Mouse (Mus musculus) lung, adult 2 months (tissue): ENCODE measurements at regions not wholly inside any gene's neighbourhood (a gene's known extent, or its start where the extent isn't known, plus 50 kb on each side); places are given as distances from the start of the nearest gene placed in this dataset.
A peak's percentile ranks its signal among the peaks of the same experiment; 100 is the strongest.

Experiments
- DNase-seq: peaks from one replicate; pipeline ENCODE4 v3.0.0; 2022
- H3K4me1 ChIP-seq: fragments of 200-500 bp; 2 replicates; pipeline ENCODE4 v1.6.1; 2011; ENCODE audit warnings: low read length; ENCODE audit not compliant: control insufficient read depth, insufficient read depth
- H3K4me3 ChIP-seq: fragments of 200-500 bp; replicated peaks from 2 replicates; pipeline ENCODE3; 2011; ENCODE audit warnings: low read depth, mild to moderate bottlenecking, control low read depth, low read length; ENCODE audit errors: extremely low read depth
- CTCF ChIP-seq: fragments of 200-500 bp; IDR thresholded peaks from 2 replicates; pipeline ENCODE4 v1.5.1; 2011; ENCODE audit warnings: mild to moderate bottlenecking, low read length, control low read depth; ENCODE audit not compliant: insufficient read depth
- POLR2A ChIP-seq: fragments of 200-500 bp; IDR thresholded peaks from 2 replicates; pipeline ENCODE4 v1.6.1; 2011; ENCODE audit warnings: low read depth, mild to moderate bottlenecking, control low read depth, low read length, borderline replicate concordance; ENCODE audit errors: extremely low read depth
- WGBS: fragments of 180-500 bp; shearing (Covaris S2); methylation state at CpG from one replicate; pipeline ENCODE4 v1.1.7; 2018; 5-methylcytosine and 5-hydroxymethylcytosine counted together

DNA sequence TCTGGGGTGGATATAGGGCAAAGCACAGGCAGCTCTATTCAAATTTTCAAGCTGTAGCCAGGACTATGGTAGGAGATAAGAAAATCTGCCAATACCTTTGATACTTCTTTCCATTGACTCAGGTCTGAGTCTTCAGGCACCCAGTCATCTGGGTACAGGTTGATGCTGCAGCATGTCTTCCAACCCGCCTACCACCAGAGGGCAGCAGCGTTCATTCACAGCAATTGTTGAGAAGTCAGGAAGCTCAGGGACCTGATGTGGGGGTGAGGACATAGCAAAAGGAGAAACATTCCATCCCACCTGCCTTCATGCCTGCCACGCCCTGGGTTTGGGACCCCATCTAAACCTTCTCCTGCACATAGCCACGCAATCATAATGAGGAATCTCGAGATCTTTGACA is 118.2 kb upstream of the Gm21876 start:
- Histone ChIP-seq H3K4me1 (no peaks in the 10 kb centered on the region), H3K4me3 (no peak overlapping the region)
- TF ChIP-seq CTCF (peak; percentile 55), POLR2A (no peak)
- peak; percentile 12 for DNase-seq
- WGBS = 20% methylated on average over 5 of the region's 5 CpGs

DNA sequence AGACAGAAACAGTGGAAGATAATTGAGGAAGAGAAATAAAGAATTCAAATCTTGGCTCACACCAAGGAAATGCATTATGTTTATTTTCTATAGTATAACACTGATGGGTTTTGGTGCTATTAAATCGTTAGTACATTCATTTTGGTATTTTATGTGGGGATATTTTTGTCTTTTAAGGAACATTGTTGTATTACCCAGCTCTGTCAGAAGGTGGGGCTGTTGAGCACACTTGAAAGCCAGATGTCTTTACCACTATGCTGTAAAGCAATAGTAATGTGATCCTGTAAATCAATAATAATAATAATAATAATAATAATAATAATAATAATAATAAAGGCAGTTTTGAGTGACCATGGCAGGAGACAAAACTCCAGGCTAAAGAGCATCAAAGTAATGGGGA is 120.0 kb upstream of the Gm21876 start:
- H3K4me1 ChIP-seq = no peaks in the 10 kb centered on the region
- H3K4me3 ChIP-seq = no peak overlapping the region
- TF ChIP-seq POLR2A = no peak
- WGBS = 26% methylated on average over 1 of the region's 1 CpGs
- no peak for DNase-seq

DNA sequence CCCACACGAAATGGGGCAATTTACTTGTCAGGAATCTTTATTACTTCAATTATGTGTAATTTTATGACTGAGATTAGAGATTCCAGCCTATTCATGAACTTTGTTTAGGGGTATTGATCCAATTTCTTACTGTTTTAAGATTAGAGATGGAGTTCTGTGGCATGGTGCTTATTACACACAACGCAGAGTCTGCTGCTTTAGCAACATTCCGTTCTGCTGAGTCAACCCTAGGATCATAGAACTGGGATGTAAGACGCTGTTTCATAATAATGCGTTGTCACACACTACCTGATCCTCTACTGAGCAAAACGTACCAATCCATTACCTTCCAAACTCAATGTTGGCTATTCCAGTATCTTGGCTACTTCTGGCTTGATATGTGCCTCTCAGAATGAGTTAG is 121.9 kb upstream of the Gm21876 start:
- 65% methylated on average over 6 of the region's 6 CpGs for WGBS
- DNase-seq = no peak
- H3K4me3 ChIP-seq = no peak overlapping the region
- no peak for TF ChIP-seq CTCF
- no peak for TF ChIP-seq POLR2A
- H3K4me1 ChIP-seq = no peaks in the 10 kb centered on the region

DNA sequence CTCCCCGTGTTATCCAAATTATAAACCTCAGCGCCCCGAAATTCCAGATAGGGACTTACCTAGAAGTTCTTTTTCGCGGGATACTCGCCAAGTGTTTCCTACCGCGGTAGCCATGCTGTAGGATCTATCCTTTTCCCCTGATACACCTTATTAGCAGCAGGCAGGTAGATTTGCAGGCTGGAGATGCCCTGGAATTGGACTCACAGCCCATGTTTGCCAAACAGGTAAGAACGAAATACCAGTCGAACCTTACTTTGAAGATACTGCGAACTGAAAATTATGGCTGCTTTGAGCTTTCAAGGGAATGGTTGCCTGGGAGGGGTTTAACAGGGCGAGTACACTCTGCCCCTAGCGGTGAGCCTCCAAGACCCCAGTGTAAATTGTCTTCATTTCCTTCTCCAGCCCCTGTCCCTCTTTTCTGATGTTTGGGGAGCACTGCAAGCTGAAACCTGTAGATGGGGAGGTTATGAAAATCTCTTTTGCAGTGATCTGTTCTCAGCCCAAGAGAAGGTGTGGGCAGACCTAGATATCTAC is 149.8 kb upstream of the Agtr2 start:
- TF ChIP-seq POLR2A = no peak
- TF ChIP-seq CTCF = no peak
- 43% methylated on average over 13 of the region's 13 CpGs for WGBS
- H3K4me3 ChIP-seq = peak overlapping the region; percentile 44
- no peaks in the 10 kb centered on the region for H3K4me1 ChIP-seq
- no peak for DNase-seq

DNA sequence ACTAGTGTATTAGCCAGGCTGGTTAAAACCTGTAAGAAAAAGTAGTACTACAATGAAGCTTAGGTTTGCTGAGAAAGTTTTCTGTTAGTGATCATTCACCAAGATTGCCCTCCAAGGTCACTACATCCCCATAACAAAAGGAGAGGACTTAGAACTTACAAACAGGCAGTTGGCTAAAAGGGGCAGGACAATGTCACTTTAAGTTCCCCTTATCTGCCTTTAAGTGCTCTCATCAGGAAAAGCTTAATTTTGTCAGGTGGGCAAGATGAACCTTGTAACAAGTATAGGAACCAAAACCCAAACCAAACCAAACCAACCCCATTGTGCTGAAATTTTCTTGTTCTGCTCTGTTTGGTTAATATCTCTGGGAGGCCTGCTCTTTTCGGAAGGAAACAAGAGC is 139.9 kb upstream of the Agtr2 start:
- 50% methylated on average over 1 of the region's 1 CpGs for WGBS
- TF ChIP-seq CTCF = no peak
- TF ChIP-seq POLR2A = no peak
- no peak for DNase-seq

DNA sequence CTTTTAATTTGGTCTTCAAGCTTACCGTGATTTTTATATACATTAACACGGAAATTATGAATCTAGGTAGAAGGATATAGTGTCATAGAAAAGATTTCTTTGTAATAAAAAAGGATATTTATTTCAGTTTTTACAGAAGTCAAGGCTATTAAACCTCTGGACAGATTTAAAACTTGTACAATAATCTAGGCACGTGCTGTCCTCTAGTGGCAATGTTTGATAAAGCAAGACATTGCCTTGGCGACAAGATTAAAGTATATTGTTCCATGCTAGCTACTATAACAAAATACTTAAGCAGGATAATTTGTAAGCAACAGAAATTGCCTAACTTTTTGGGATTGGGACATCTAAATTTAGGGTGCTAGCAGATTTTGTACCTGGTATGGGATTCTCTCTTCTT is 133.8 kb upstream of the Agtr2 start:
- no peak for DNase-seq
- TF ChIP-seq CTCF (no peak), POLR2A (no peak)
- Histone ChIP-seq H3K4me1 (no peaks in the 10 kb centered on the region), H3K4me3 (no peak overlapping the region)
- 29% methylated on average over 4 of the region's 4 CpGs for WGBS

More for the DNA sequence above, 139.9 kb upstream of the Agtr2 start:
- Histone ChIP-seq H3K4me1 (no peaks in the 10 kb centered on the region), H3K4me3 (no peak overlapping the region)

DNA sequence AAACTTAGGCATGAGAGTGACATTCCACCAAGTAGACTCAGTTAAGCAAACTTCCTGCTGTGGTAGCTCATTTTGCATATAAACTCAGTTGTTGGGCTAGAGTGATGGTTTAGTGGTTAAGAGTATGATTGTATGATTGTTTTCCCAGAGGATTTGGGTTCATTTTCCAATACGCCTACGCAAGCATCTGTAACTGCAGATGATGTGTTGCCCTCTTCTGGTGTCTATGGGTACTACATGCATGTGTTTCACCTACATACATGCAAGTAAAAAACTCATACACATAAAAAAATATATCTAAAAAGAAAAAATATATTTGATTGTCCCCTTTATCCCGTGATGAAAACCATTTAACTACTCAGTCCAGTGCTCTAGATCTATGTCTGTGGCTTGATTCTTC is 132.0 kb upstream of the Agtr2 start:
- TF ChIP-seq POLR2A (no peak), CTCF (no peak)
- no peak for DNase-seq
- H3K4me3 ChIP-seq = no peak overlapping the region
- no peaks in the 10 kb centered on the region for H3K4me1 ChIP-seq
- WGBS = 48% methylated on average over 3 of the region's 3 CpGs

DNA sequence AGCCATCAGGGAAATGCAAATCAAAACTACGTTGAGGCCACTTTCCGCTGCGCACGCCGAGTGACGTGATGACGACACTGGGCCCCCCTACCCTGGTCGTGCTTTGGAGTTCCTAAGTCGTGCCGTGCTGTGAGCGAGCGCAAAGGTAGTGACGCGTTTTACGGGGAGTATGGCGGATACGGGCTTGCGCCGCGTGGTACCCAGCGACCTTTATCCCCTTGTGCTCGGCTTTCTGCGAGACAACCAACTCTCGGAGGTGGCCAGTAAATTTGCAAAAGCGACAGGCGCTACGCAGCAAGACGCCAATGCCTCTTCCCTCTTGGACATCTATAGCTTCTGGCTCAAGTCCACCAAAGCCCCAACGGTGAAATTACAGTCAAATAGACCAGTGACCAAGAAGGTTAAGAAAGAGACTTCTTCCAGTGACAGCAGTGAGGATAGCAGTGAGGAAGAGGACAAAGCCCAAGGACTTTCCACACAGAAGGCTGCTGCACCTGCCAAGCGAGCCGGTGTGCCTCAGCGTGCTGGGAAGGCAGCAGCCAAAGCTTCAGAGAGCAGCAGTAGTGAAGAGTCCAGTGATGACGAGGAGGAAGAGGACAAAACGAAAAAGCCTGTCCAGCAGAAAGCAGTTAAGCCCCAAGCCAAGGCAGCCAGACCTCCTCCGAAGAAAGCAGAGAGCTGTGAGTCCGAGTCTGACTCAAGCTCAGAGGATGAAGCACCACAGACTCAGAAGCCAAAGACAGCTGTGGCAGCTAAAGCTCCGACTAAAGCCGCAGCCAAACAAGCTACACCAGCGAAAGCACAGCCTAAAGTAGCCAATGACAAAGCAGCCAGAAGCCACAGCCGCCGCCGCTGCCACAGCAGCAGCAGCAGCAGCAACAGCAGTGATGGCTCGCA is 123.3 kb upstream of the Agtr2 start:
- H3K4me1 ChIP-seq = no peaks in the 10 kb centered on the region
- peak overlapping the region; percentile 39 for H3K4me3 ChIP-seq
- TF ChIP-seq POLR2A (no peak), CTCF (no peak)
- 38% methylated on average over 43 of the region's 43 CpGs for WGBS
- no peak for DNase-seq

DNA sequence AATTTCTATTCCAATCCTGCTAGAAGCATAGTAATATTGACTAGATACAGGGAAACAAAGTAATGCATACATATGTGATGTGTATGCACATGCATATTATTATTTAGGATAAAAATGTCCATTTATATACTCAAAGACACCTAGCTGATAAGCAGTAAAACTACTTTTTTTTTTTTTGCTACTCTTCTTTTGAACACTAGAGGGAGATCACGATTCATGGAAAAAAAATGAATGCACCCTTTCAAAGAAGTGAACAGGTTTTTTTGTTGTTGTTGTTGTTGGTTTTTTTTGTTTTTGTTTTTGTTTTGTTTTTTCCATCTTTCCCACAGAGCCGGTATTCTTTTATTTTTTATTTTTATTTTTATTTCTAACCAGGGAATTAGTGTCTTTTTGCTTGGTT is 99.1 kb upstream of the Agtr2 start:
- Histone ChIP-seq H3K4me1 (no peaks in the 10 kb centered on the region), H3K4me3 (no peak overlapping the region)
- DNase-seq = no peak
- WGBS = 12% methylated on average over 2 of the region's 2 CpGs
- TF ChIP-seq POLR2A = no peak
- no peak for TF ChIP-seq CTCF

DNA sequence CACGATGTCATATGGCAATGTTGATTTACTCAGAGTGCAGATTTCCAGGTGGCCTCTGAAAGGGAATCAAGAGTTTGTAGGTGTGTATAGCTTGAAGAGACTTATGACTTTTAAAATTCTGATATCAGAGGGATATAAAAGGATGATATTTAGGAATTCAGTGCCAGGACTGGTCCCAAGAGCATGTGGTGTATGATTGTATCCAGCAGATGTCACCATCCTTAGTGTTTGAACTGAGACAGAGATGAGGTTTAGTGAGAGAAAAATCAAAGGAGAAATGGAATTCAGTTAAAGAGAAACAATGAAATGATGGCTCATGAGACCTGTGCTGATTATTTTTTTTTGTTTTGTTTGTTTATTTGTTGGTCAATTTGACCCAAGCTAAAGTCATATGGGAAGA is 94.4 kb upstream of the Agtr2 start:
- no peak for DNase-seq
- TF ChIP-seq POLR2A (no peak), CTCF (no peak)
- Histone ChIP-seq H3K4me1 (no peaks in the 10 kb centered on the region), H3K4me3 (no peak overlapping the region)
- WGBS = 48% methylated on average over 1 of the region's 1 CpGs
